Mouse (Mus musculus) heart, embryonic 12.5 days (tissue): Measurements from ENCODE around the gene Tssk3. TPM values are rescaled to one million over a fixed set of nuclear protein-coding genes. Genes with fewer than 3 reads are reported as not detected.

ENCODE experiments used
- ATAC-seq: fragments of 200-750 bp; cut with Nextera tagmentation; 2 replicates; pipeline ENCODE4 v1.8.0; 2017; ENCODE audit warnings: moderate TSS enrichment, moderate library complexity; ENCODE audit not compliant: insufficient number of reproducible peaks, low FRiP score
- H3K27ac ChIP-seq: fragments of 300-500 bp; sonication (generic); 2 replicates; pipeline ENCODE4 v1.5.1; 2016; ENCODE audit warnings: mild to moderate bottlenecking, moderate library complexity; ENCODE audit not compliant: poor library complexity, severe bottlenecking
- H3K27me3 ChIP-seq: fragments of 300-500 bp; sonication (generic); replicated peaks from 2 replicates; pipeline ENCODE4 v1.6.1; 2016; ENCODE audit warnings: mild to moderate bottlenecking, moderate library complexity
- H3K36me3 ChIP-seq: fragments of 300-500 bp; sonication (generic); 2 replicates; pipeline ENCODE4 v1.6.1; 2016; ENCODE audit warnings: mild to moderate bottlenecking, moderate library complexity
- H3K4me1 ChIP-seq: fragments of 300-500 bp; sonication (generic); replicated peaks from 2 replicates; pipeline ENCODE4 v1.6.1; 2016; ENCODE audit warnings: mild to moderate bottlenecking
- H3K4me2 ChIP-seq: fragments of 300-500 bp; sonication (generic); 2 replicates; pipeline ENCODE4 v1.6.1; 2016; ENCODE audit warnings: mild to moderate bottlenecking, moderate library complexity
- H3K4me3 ChIP-seq: fragments of 300-500 bp; sonication (generic); 2 replicates; pipeline ENCODE4 v1.5.1; 2016; ENCODE audit warnings: mild to moderate bottlenecking
- H3K9ac ChIP-seq: fragments of 300-500 bp; sonication (generic); 2 replicates; pipeline ENCODE4 v1.6.1; 2016; ENCODE audit warnings: mild to moderate bottlenecking, moderate library complexity
- H3K9me3 ChIP-seq: fragments of 300-500 bp; sonication (generic); replicated peaks from 2 replicates; pipeline ENCODE4 v1.6.1; 2016; ENCODE audit warnings: mild to moderate bottlenecking, moderate library complexity
- whole genome bisulfite sequencing: fragments of 180-500 bp; shearing (Covaris S2); methylation state at CpG from one replicate; pipeline ENCODE4 v1.1.7; 2016; 5-methylcytosine and 5-hydroxymethylcytosine counted together
- polyA plus RNA-seq: library from polyadenylated mRNA; unstranded; fragments of >200 nt; fragmentation: Nextera tagmentation; extraction: Ambion mirVana; gene quantifications from 2 replicates; pipeline ENCODE4 v1.2.1, GENCODE M21; 2016

The Tssk3 gene
- polyA plus RNA-seq, 1 experiment from 2014 or later, result not detected

DNA sequence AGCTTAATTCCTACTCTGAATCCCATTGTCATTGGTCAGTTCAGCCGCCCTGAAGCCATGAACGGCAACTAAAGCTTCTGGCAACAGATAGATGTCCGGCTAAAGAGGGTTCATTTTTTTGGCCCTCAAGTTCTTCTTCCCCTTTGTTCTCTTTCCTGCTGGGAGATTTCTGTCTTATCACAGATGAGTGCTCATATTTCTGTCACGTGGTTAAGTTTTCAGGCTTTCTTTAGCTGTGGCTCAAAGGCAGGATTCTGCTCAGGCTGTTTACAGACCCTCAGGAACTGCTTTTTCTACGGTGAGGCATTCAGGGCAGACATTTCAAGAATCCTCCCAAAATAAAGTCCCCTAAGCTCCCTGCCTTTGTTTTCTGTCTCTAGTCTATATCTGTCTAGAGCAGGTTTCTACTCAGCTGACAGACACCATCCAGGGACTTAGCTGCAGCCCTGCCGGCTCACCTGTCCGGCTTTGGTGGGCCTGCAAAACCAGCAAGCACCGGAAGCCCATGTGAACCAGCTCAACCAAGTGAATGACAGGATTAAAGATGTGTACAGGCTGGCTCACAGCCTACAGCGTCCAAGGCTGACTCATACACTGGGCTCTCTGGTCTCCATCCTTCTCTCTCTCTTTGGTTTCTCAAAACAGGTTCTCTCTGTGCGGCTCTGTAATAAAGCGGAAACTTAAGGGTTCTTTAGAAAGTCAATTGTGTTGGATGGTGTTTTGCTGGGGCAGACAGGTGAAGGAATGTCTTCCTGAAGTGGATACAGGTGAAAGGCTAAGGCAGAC, 42.9 kb downstream of the Tssk3 start:
- Histone ChIP-seq H3K27me3 (peaks cover 3% of the 10 kb centered on the region; the same call in 1 of the 2 replicates), H3K4me3 (no peak overlapping the region), H3K27ac (peak overlapping the region; percentile 4; the same call in 1 of the 2 replicates), H3K4me2 (no peak overlapping the region), H3K9me3 (no peaks in the 10 kb centered on the region), H3K36me3 (no peaks in the 10 kb centered on the region), H3K9ac (no peak overlapping the region), H3K4me1 (peaks cover 25% of the 10 kb centered on the region)
- ATAC-seq, result no peak
- WGBS, result 59% methylated on average over 11 of the region's 11 CpGs

DNA sequence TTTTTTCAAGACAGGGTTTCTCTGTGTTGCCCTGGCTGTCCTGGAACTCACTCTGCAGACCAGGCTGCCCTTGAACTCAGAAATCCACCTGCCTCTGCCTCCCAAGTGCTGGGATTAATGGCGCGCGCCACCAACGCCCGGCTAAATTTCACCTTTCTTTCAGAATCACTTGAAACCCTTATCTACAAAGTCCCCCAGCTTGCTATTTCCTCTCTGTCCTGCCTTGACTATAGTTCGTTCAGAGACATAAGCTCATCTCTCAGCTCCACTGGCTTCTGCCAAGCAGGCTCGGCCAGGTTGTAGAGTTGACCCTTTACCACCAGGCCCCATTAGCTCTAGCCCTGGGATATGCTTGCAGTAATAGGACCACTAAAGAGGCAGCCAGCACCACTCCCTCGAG, 43.5 kb downstream of the Tssk3 start:
- Histone ChIP-seq H3K36me3 (no peaks in the 10 kb centered on the region), H3K27me3 (peaks cover 9% of the 10 kb centered on the region), H3K9me3 (no peaks in the 10 kb centered on the region), H3K4me1 (peaks cover 25% of the 10 kb centered on the region), H3K9ac (no peak overlapping the region), H3K27ac (0 out of 2 replicates have a peak overlapping the region, but pooled peaks have one; percentile 4), H3K4me3 (no peak overlapping the region), H3K4me2 (no peak overlapping the region)
- ATAC-seq, result no peak
- 61% methylated on average over 8 of the region's 8 CpGs for WGBS

GRCm38 (mm10) chr4:129441145-129441544, 49.7 kb downstream of the Tssk3 start:
- H3K9me3 ChIP-seq, result no peaks in the 10 kb centered on the region
- no peak overlapping the region for H3K27ac ChIP-seq
- WGBS, result 29% methylated on average over 6 of the region's 6 CpGs
- H3K9ac ChIP-seq, result no peak overlapping the region
- H3K4me2 ChIP-seq, result peak overlapping the region; percentile 71; the same call in 1 of the 2 replicates
- peaks cover 43% of the 10 kb centered on the region for H3K27me3 ChIP-seq
- peaks cover 19% of the 10 kb centered on the region for H3K4me1 ChIP-seq
- no peak for ATAC-seq
- H3K36me3 ChIP-seq, result no peaks in the 10 kb centered on the region
- no peak overlapping the region; the same call in 1 of the 2 replicates for H3K4me3 ChIP-seq

DNA sequence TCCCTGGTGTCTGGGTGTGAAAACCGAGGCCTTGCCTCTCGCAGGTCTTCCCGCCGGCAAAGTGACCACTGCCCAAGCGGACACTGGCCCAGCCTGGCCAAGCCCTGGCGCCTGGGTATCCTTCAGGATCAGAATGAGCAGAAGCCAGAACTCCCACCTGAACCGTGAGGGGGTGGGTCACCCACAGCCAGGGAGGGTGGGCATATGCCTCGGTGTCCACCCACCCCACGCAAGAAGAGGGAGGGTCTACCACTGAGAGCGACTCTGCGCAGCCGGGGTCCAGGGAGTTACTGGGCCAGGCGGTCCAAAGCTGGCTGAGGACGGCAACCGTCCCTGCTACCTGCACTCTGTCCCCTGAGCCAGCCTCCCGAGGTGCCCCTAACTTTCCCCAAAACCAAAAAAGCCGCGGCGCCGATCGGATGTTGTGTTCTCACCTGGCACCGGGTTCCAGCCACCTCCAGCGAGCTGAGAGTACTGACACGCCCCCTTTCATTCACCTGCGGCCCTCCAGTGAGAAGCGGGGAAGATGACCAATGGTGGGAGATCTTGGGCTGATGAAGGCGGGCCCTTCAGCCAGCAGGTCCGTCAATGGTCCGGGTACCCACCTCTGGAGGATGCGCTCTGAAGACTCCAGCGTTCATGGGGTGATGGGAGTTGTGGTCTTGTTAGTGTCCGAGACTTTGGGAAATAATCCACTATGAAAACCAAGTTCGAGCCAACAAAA, 50.3 kb downstream of the Tssk3 start, which contains the start of gene Zbtb8b:
Gene Zbtb8b, minus strand, starts transcription at position 514 of the 724 bp plus-strand sequence.
- Histone ChIP-seq H3K9me3 (no peaks in the 10 kb centered on the region), H3K9ac (peak within 1 kb of the TSS; percentile 52), H3K36me3 (no peaks in the 10 kb centered on the region), H3K4me1 (peaks cover 17% of the 10 kb centered on the region), H3K4me2 (peak within 1 kb of the TSS; percentile 71), H3K27ac (no peak within 1 kb of the TSS), H3K4me3 (peak within 1 kb of the TSS; percentile 48), H3K27me3 (peaks cover 43% of the 10 kb centered on the region)
- no peak; the same call in 1 of the 2 replicates for ATAC-seq
- 6% methylated on average over 33 of the region's 33 CpGs for WGBS

Other genes starting within 250 kb of the Tssk3 start
- 1.2 and 1.6 TPM in 2 replicates for gene C77080, start 229.6 kb downstream of the Tssk3 start, polyA plus RNA-seq
- gene Sync, start 203.4 kb downstream of the Tssk3 start, polyA plus RNA-seq, result 1.1 and 1.3 TPM in 2 replicates
- gene Rbbp4, start 155.7 kb downstream of the Tssk3 start, polyA plus RNA-seq, result 342 TPM in 2 replicates
- 46.7 and 51.1 TPM in 2 replicates for gene Zbtb8os, start 155.3 kb downstream of the Tssk3 start, polyA plus RNA-seq
- gene Zbtb8a, start 112.9 kb downstream of the Tssk3 start, polyA plus RNA-seq, result 11.1 and 11.8 TPM in 2 replicates
- gene Zbtb8b, start 50.2 kb downstream of the Tssk3 start, polyA plus RNA-seq, result 5.7 and 5.9 TPM in 2 replicates
- gene Bsdc1, start 29.4 kb downstream of the Tssk3 start, polyA plus RNA-seq, result 25.6 and 26.8 TPM in 2 replicates
- 0.32 TPM in 1 of 2 replicates, not detected in the other for gene Fam229a, start 168 bp upstream of the Tssk3 start, polyA plus RNA-seq
- 515 and 518 TPM in 2 replicates for gene Marcksl1, start 22.6 kb upstream of the Tssk3 start, polyA plus RNA-seq
- 140 and 146 TPM in 2 replicates for gene Hdac1, start 51.7 kb upstream of the Tssk3 start, polyA plus RNA-seq
- 3.5 and 4.1 TPM in 2 replicates for gene Lck, start 82.6 kb upstream of the Tssk3 start, polyA plus RNA-seq
- 4.3 and 4.7 TPM in 2 replicates for gene Fam167b, start 87.5 kb upstream of the Tssk3 start, polyA plus RNA-seq
- gene Eif3i, start 109.6 kb upstream of the Tssk3 start, polyA plus RNA-seq, result 155 and 156 TPM in 2 replicates
- 139 and 153 TPM in 2 replicates for gene Tmem234, start 109.6 kb upstream of the Tssk3 start, polyA plus RNA-seq
- gene Dcdc2b, start 123.2 kb upstream of the Tssk3 start, polyA plus RNA-seq, result 0.82 and 1.4 TPM in 2 replicates
- gene Iqcc, start 128.1 kb upstream of the Tssk3 start, polyA plus RNA-seq, result 18.6 and 20.0 TPM in 2 replicates
- 42.3 and 44.2 TPM in 2 replicates for gene Ccdc28b, start 132.9 kb upstream of the Tssk3 start, polyA plus RNA-seq
- gene Txlna, start 150.0 kb upstream of the Tssk3 start, polyA plus RNA-seq, result 58.8 and 59.4 TPM in 2 replicates
- 16.8 and 17.0 TPM in 2 replicates for gene Kpna6, start 181.7 kb upstream of the Tssk3 start, polyA plus RNA-seq
- gene Tmem39b, start 205.8 kb upstream of the Tssk3 start, polyA plus RNA-seq, result 5.8 and 7.7 TPM in 2 replicates